Mouse (Mus musculus) hindbrain, embryonic 15.5 days (tissue): Measurements from ENCODE around the gene Dpf1. TPM values are rescaled to one million over a fixed set of nuclear protein-coding genes. Genes with fewer than 3 reads are reported as not detected.

ENCODE experiments used
- ATAC-seq: fragments of 200-750 bp; cut with Nextera tagmentation; 2 replicates; pipeline ENCODE4 v1.8.0; 2017; ENCODE audit warnings: low read depth, moderate number of reproducible peaks, moderate TSS enrichment; ENCODE audit not compliant: low FRiP score
- H3K27ac ChIP-seq: fragments of 300-500 bp; sonication (generic); replicated peaks from 2 replicates; pipeline ENCODE4 v1.5.1; 2015; ENCODE audit warnings: mild to moderate bottlenecking, inconsistent platforms
- H3K27me3 ChIP-seq: fragments of 300-500 bp; sonication (generic); 2 replicates; pipeline ENCODE4 v1.6.1; 2015; ENCODE audit warnings: control low read depth, inconsistent platforms
- H3K36me3 ChIP-seq: fragments of 300-500 bp; sonication (generic); 2 replicates; pipeline ENCODE4 v1.6.1; 2015; ENCODE audit warnings: control low read depth, inconsistent platforms
- H3K4me1 ChIP-seq: fragments of 300-500 bp; sonication (generic); replicated peaks from 2 replicates; pipeline ENCODE4 v1.6.1; 2015; ENCODE audit warnings: control low read depth, inconsistent platforms
- H3K4me2 ChIP-seq: fragments of 300-500 bp; sonication (generic); 2 replicates; pipeline ENCODE4 v1.6.1; 2015; ENCODE audit warnings: moderate library complexity, mild to moderate bottlenecking, inconsistent platforms
- H3K4me3 ChIP-seq: fragments of 300-500 bp; sonication (generic); 2 replicates; pipeline ENCODE4 v1.5.1; 2015; ENCODE audit warnings: mild to moderate bottlenecking, inconsistent platforms
- H3K9ac ChIP-seq: fragments of 300-500 bp; sonication (generic); 2 replicates; pipeline ENCODE4 v1.6.1; 2015; ENCODE audit warnings: inconsistent platforms
- H3K9me3 ChIP-seq: fragments of 300-500 bp; sonication (generic); 2 replicates; pipeline ENCODE4 v1.6.1; 2016; ENCODE audit warnings: control low read depth, inconsistent platforms
- WGBS: fragments of 180-500 bp; shearing (Covaris S2); methylation state at CpG from one replicate; pipeline ENCODE4 v1.1.7; 2015; 5-methylcytosine and 5-hydroxymethylcytosine counted together
- polyA plus RNA-seq: library from polyadenylated mRNA; unstranded; fragments of >200 nt; fragmentation: Nextera tagmentation; extraction: Ambion mirVana; gene quantifications from 2 replicates; pipeline ENCODE4 v1.2.1, GENCODE M21; 2015

Gene Dpf1
- polyA plus RNA-seq, 1 experiment from 2014 or later, result 184 TPM

DNA sequence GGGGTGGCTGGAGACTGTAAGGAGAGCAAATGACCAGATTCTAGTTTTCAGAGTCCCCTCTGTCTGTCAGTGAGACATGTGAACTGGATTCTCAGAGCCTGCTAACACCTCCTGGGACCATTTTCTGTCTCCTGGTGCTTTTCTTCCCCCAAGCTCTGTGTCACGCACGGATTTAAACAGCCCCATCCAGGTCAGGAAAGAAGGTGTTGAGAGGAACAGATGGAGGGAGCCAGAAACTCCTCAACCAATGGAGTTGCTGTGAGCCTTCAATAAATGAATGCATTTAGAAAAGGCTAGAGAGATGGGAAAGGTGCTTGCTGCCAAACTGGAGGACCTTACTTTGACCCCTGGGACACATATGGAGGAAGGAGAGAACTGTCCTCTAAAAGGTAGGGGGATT, 34.0 kb downstream of the Dpf1 start:
- ATAC-seq, result no peak
- Histone ChIP-seq H3K9ac (no peak overlapping the region), H3K36me3 (peaks cover 7% of the 10 kb centered on the region), H3K4me1 (peaks cover 9% of the 10 kb centered on the region), H3K4me2 (no peak overlapping the region), H3K9me3 (no peaks in the 10 kb centered on the region), H3K4me3 (no peak overlapping the region), H3K27me3 (no peaks in the 10 kb centered on the region), H3K27ac (no peak overlapping the region)
- WGBS, result 84% methylated on average over 2 of the region's 2 CpGs

DNA sequence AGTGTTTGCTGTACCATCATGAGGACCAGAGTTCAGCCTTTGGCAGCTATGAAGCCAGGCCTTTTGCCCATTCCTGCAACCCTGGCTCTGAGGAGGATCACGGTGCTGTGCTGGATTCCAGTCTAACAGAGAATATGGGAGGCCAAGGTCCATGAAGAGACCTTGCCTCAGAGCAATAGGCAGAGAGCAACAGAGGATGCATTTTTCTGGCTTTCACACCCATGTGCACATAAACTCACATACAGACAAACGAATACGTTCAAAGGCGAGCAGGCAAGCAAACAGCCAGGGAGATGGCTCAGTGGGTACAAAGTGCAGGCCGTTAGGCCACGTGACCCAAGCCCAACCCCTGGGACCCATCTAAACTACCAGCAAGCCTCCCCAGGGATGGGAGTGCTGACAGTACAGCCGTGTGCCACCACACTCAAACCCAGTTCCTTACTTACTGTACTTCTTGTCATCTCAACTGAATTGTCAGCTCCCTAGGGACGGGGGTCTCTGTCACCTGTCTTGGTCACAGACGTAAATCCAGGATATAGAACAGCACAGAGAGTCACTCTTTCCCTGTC, 34.7 kb downstream of the Dpf1 start:
- Histone ChIP-seq H3K27ac (no peak overlapping the region), H3K27me3 (no peaks in the 10 kb centered on the region), H3K4me3 (no peak overlapping the region), H3K4me1 (peaks cover 9% of the 10 kb centered on the region), H3K9me3 (no peaks in the 10 kb centered on the region), H3K9ac (no peak overlapping the region), H3K36me3 (peaks cover 3% of the 10 kb centered on the region), H3K4me2 (no peak overlapping the region)
- ATAC-seq, result no peak
- WGBS, result 86% methylated on average over 9 of the region's 9 CpGs

GRCm38 (mm10) chr7:29338984-29339679, 35.4 kb downstream of the Dpf1 start:
- Histone ChIP-seq H3K4me3 (no peak overlapping the region), H3K4me1 (peaks cover 9% of the 10 kb centered on the region), H3K9ac (no peak overlapping the region), H3K9me3 (no peaks in the 10 kb centered on the region), H3K27ac (no peak overlapping the region), H3K4me2 (no peak overlapping the region), H3K27me3 (no peaks in the 10 kb centered on the region), H3K36me3 (peaks cover 3% of the 10 kb centered on the region)
- 79% methylated on average over 14 of the region's 14 CpGs for WGBS
- ATAC-seq, result no peak

GRCm38 (mm10) chr7:29340247-29340646, 36.5 kb downstream of the Dpf1 start:
- Histone ChIP-seq H3K4me2 (no peak overlapping the region), H3K9ac (no peak overlapping the region), H3K36me3 (peaks cover 3% of the 10 kb centered on the region), H3K27ac (no peak overlapping the region), H3K9me3 (no peaks in the 10 kb centered on the region), H3K27me3 (no peaks in the 10 kb centered on the region), H3K4me3 (no peak overlapping the region), H3K4me1 (peaks cover 9% of the 10 kb centered on the region)
- no peak for ATAC-seq
- 92% methylated on average over 9 of the region's 9 CpGs for WGBS

GRCm38 (mm10) chr7:29340838-29341237, 37.1 kb downstream of the Dpf1 start:
- no peak overlapping the region for H3K27ac ChIP-seq
- H3K36me3 ChIP-seq, result peaks cover 3% of the 10 kb centered on the region
- no peak overlapping the region for H3K4me2 ChIP-seq
- H3K9ac ChIP-seq, result no peak overlapping the region
- H3K4me3 ChIP-seq, result no peak overlapping the region
- no peaks in the 10 kb centered on the region for H3K27me3 ChIP-seq
- 93% methylated on average over 8 of the region's 8 CpGs for WGBS
- ATAC-seq, result no peak
- peaks cover 12% of the 10 kb centered on the region for H3K4me1 ChIP-seq
- H3K9me3 ChIP-seq, result no peaks in the 10 kb centered on the region

- Histone ChIP-seq H3K4me2 (no peak overlapping the region), H3K9ac (no peak overlapping the region), H3K4me1 (peaks cover 20% of the 10 kb centered on the region), H3K36me3 (peaks cover 3% of the 10 kb centered on the region), H3K9me3 (no peaks in the 10 kb centered on the region), H3K27me3 (no peaks in the 10 kb centered on the region), H3K4me3 (no peak overlapping the region), H3K27ac (peak overlapping the region; percentile 28)
- 45% methylated on average over 12 of the region's 12 CpGs for WGBS
- ATAC-seq, result 0 out of 2 replicates have a peak, but pooled peaks have one; percentile 28
Measured at GRCm38 (mm10) chr7:29341722-29342121, 38.0 kb downstream of the Dpf1 start.

GRCm38 (mm10) chr7:29342489-29343092, 38.8 kb downstream of the Dpf1 start:
- H3K4me3 ChIP-seq, result no peak overlapping the region
- H3K36me3 ChIP-seq, result no peaks in the 10 kb centered on the region; the same call in 1 of the 2 replicates
- H3K27ac ChIP-seq, result peak overlapping the region; percentile 28
- H3K4me2 ChIP-seq, result no peak overlapping the region
- H3K4me1 ChIP-seq, result peaks cover 20% of the 10 kb centered on the region
- no peaks in the 10 kb centered on the region for H3K9me3 ChIP-seq
- H3K9ac ChIP-seq, result no peak overlapping the region
- ATAC-seq, result no peak
- WGBS, result 46% methylated on average over 8 of the region's 8 CpGs
- H3K27me3 ChIP-seq, result no peaks in the 10 kb centered on the region

- H3K36me3 ChIP-seq, result peaks cover 5% of the 10 kb centered on the region; the same call in 1 of the 2 replicates
- WGBS, result 84% methylated on average over 7 of the region's 7 CpGs
- no peak overlapping the region for H3K4me3 ChIP-seq
- H3K9ac ChIP-seq, result no peak overlapping the region
- no peaks in the 10 kb centered on the region for H3K27me3 ChIP-seq
- no peak overlapping the region for H3K4me2 ChIP-seq
- H3K27ac ChIP-seq, result no peak overlapping the region
- no peaks in the 10 kb centered on the region for H3K9me3 ChIP-seq
- H3K4me1 ChIP-seq, result peaks cover 20% of the 10 kb centered on the region
- ATAC-seq, result no peak
Measured at GRCm38 (mm10) chr7:29343746-29344145, 40.0 kb downstream of the Dpf1 start.

GRCm38 (mm10) chr7:29345534-29345933, 41.8 kb downstream of the Dpf1 start:
- WGBS, result 55% methylated on average over 4 of the region's 4 CpGs
- Histone ChIP-seq H3K4me2 (no peak overlapping the region), H3K9ac (no peak overlapping the region), H3K4me1 (peaks cover 20% of the 10 kb centered on the region), H3K9me3 (no peaks in the 10 kb centered on the region), H3K4me3 (no peak overlapping the region), H3K36me3 (peaks cover 20% of the 10 kb centered on the region; the same call in 1 of the 2 replicates), H3K27me3 (no peaks in the 10 kb centered on the region), H3K27ac (peak overlapping the region; percentile 45; the same call in 1 of the 2 replicates)
- ATAC-seq, result no peak

GRCm38 (mm10) chr7:29346212-29346611, 42.5 kb downstream of the Dpf1 start:
- 56% methylated on average over 3 of the region's 3 CpGs for WGBS
- H3K36me3 ChIP-seq, result peaks cover 26% of the 10 kb centered on the region; the same call in 1 of the 2 replicates
- H3K4me2 ChIP-seq, result no peak overlapping the region
- H3K4me3 ChIP-seq, result no peak overlapping the region
- H3K9ac ChIP-seq, result no peak overlapping the region
- no peaks in the 10 kb centered on the region for H3K27me3 ChIP-seq
- peak overlapping the region; percentile 45; the same call in 1 of the 2 replicates for H3K27ac ChIP-seq
- peaks cover 20% of the 10 kb centered on the region for H3K4me1 ChIP-seq
- no peaks in the 10 kb centered on the region for H3K9me3 ChIP-seq
- ATAC-seq, result no peak

DNA sequence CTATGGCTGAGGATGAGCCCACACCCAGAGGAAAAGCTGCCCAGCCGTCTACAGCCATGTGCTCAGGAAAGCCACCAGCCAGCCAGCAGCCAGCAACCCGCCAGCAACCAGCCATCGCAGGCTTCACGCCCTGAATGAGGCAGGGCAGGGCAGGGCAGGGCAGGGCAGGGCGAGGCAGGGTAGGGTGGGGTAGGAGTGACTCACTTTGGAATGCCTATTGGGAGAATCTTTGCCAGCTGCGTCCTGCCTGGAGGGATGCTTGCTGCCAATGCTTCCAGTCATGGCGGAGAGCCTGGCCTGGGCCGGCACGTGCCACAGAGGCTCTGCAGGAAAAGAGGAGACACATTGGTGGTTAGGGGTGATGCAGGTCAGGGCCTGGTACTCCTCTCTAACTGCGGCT, 46.7 kb downstream of the Dpf1 start:
- no peaks in the 10 kb centered on the region for H3K9me3 ChIP-seq
- ATAC-seq, result no peak
- WGBS, result 87% methylated on average over 10 of the region's 10 CpGs
- no peak overlapping the region for H3K27ac ChIP-seq
- H3K9ac ChIP-seq, result no peak overlapping the region
- peaks cover 46% of the 10 kb centered on the region; the same call in 1 of the 2 replicates for H3K36me3 ChIP-seq
- no peak overlapping the region for H3K4me3 ChIP-seq
- H3K27me3 ChIP-seq, result no peaks in the 10 kb centered on the region
- H3K4me2 ChIP-seq, result no peak overlapping the region
- peaks cover 10% of the 10 kb centered on the region for H3K4me1 ChIP-seq

GRCm38 (mm10) chr7:29352246-29352645, 48.5 kb downstream of the Dpf1 start:
- Histone ChIP-seq H3K9me3 (no peaks in the 10 kb centered on the region), H3K36me3 (peaks cover 48% of the 10 kb centered on the region; the same call in 1 of the 2 replicates), H3K4me1 (no peaks in the 10 kb centered on the region)

More at GRCm38 (mm10) chr7:29352246-29352645, 48.5 kb downstream of the Dpf1 start:
- no peak overlapping the region for H3K4me2 ChIP-seq
- H3K4me3 ChIP-seq, result no peak overlapping the region
- no peak overlapping the region for H3K9ac ChIP-seq
- WGBS, result 86% methylated on average over 8 of the region's 8 CpGs
- no peak overlapping the region for H3K27ac ChIP-seq
- ATAC-seq, result no peak
- H3K27me3 ChIP-seq, result no peaks in the 10 kb centered on the region
